Mouse (Mus musculus) adrenal gland, adult 10 weeks (tissue): ENCODE data around the gene Fgf4. TPM values are rescaled to one million over a fixed set of nuclear protein-coding genes. Genes with fewer than 3 reads are reported as not detected.

Source experiments
- polyA plus RNA-seq: library from polyadenylated mRNA; stranded (reverse); fragments of 350-450 nt; fragmentation: Illumina TruSeq; extraction: RNeasy Lipid Tissue Mini Kit (QIAGEN cat#74804); gene quantifications from one replicate; pipeline ENCODE4 v1.2.3, GENCODE M21; 2014; ENCODE audit warnings: low read depth, low replicate concordance

Gene Fgf4
- not detected for polyA plus RNA-seq

DNA sequence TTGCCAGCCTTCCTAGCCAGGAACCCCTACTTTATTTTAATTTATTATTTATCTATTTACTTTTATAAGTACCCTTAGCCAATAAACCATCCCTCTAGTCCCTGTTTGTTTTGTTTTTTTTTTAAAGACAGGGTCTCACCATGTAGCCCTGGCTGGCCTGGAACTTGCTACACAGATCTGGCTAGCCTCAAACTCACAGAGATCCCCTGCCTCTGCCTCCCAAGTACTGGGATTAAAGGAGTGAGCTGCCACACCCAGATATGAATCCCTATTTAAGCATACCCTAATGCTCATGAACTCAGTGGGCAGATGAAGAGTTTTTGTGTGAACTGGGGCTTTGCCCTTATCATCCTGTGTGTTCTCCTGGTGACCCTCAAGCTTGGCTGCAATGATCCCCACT, at the start of gene Fgf4:
TSS of gene Fgf4 (plus strand) at position 301 of the 400 bp plus-strand sequence.

GRCm38 (mm10) chr7:144837891-144838488, 9.2 kb upstream of the Fgf4 start, which contains the start of gene Fgf3:
Gene Fgf3, plus strand, starts transcription at chr7:144838083.

GRCm38 (mm10) chr7:144896294-144897218, 49.4 kb downstream of the Fgf4 start, which contains the start of gene Fgf15:
Gene Fgf15, plus strand, starts transcription at chr7:144896531.

Other genes starting within 250 kb of the Fgf4 start
- 8.4 TPM for gene Ano1, start 95.4 kb upstream of the Fgf4 start, polyA plus RNA-seq
- not detected for gene Fgf3, start 9.3 kb upstream of the Fgf4 start, polyA plus RNA-seq
- gene Fgf15, start 49.2 kb downstream of the Fgf4 start, polyA plus RNA-seq, result not detected
- gene LTO1, start 67.7 kb downstream of the Fgf4 start, polyA plus RNA-seq, result 6.1 TPM
- gene Ccnd1, start 92.6 kb downstream of the Fgf4 start, polyA plus RNA-seq, result 126 TPM